Mouse (Mus musculus) central nervous system, embryonic 18 days (tissue): ENCODE data around the gene D3Ertd751e. TPM values are rescaled to one million over a fixed set of nuclear protein-coding genes. Genes with fewer than 3 reads are reported as not detected.

Experiments
- polyA plus RNA-seq: library from polyadenylated mRNA; depleted of rRNA; stranded (reverse); fragments of >200 nt; gene quantifications from 2 replicates; pipeline ENCODE4 v1.2.3, GENCODE M21; 2012; rRNA removed

D3Ertd751e gene
- 3.6 and 3.7 TPM in 2 replicates for polyA plus RNA-seq

DNA sequence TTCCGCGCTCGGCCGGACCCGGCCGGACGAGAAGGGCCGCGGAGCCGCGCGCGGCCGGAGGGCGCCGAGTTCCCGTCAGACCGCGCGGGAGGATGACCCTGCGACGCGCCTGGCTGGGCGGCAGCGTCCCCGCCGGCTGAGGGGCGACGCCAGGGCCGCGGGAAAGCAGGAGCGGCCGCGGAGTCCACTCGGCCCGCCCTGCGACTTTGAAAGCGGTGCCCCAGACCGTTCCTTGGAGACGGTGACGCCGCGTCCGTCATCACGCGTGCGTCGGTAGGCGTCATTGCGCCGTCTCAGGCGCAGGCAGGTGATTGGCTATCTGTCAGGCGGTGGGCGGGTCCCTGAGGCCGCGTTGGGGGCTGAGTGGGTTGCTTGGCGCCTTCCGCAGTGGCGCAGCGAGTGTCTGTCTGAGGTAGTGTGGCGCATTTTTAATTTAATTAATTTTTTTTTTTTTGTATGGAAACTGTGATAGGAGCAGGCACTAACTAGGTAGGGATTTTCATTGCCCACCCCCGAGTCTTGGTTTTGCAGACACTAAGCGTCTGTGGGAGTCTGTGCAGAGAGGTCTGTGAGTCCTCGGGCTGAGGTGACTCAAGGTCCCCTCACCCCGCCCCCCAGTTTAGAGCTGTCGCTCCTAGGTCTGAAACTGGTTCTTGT, at the start of gene D3Ertd751e, which contains the start of gene Sclt1:
Gene D3Ertd751e, plus strand, starts transcription at position 334 of the 657 bp plus-strand sequence.
Gene Sclt1, minus strand, starts transcription at position 237 of the 657 bp plus-strand sequence.

Other genes starting within 250 kb of the D3Ertd751e start
- 16.8 and 17.3 TPM in 2 replicates for gene Jade1, start 186.9 kb upstream of the D3Ertd751e start, polyA plus RNA-seq
- 12.8 and 14.3 TPM in 2 replicates for gene Sclt1, start 97 bp upstream of the D3Ertd751e start, polyA plus RNA-seq